Mouse (Mus musculus) megakaryocyte, embryonic 14.5 days (primary cell): ENCODE results near the gene St8sia1.

ENCODE experiments used
- FLI1 ChIP-seq: IDR thresholded peaks from 2 replicates; pipeline ENCODE4 v1.6.1; 2012; ENCODE audit warnings: low read length, inconsistent platforms, mixed read lengths
- GATA1 ChIP-seq: IDR thresholded peaks from 3 replicates; pipeline ENCODE4 v1.6.1; 2012; ENCODE audit warnings: mixed read lengths, low read length, inconsistent platforms, borderline replicate concordance

DNA sequence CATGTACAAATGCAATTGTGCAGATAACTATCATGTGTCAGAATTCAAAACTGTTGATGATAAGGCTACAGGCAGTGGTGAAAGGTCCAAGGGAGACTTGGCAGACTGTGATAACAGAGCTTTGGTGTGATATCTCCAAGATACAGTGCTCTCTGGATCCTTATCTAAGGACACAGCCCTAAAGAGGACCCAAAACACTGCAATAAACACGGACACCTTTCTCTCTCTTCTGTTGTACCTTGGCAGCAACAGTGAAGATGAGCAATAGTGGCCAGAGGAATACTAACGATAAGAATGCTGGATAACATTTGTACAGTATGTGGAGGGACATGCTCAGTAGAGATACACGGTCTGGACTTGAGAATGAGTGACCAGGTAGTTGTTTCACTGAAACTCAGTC lies 55.8 kb downstream of the St8sia1 start:
- TF ChIP-seq GATA1, result no peak
- TF ChIP-seq FLI1, result no peak
